Mouse (Mus musculus): ENCODE results near the gene Klc4. TPM values are rescaled to one million over a fixed set of nuclear protein-coding genes. Genes with fewer than 3 reads are reported as not detected.

Gene Klc4
- total and polyA plus RNA-seq, 2 experiments from 2014 or later, result 23.0 to 32.1 TPM

DNA sequence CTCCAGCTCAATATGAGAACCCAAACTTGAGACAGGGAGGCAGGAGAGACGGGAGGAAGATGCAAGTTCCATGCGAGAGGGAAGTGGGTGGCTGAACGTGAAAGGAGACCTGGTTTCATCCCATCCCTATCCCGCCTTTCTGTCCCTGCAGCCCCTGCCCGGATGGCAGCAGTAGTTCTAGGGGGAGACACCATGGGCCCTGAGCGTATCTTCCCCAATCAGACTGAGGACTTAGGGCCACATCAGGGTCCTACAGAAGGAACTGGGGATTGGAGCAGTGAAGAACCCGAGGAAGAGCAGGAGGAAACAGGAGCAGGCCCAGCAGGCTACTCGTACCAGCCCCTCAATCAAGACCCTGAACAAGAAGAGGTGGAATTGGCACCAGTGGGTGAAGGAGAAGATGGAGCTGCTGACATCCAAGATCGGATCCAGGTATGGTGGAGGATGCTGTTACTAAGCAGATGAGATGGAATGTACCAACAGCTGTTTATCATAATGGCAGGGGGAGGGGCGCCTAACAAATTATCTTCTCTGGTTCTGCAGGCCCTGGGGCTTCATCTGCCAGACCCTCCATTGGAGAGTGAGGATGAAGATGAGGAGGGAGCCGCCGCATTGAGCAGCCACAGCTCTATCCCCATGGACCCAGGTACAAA is 35.8 kb upstream of the Klc4 start:
- Histone ChIP-seq H3K27me3 (ENCODE audit: insufficient read depth, low read length) (no peaks in the 10 kb centered on the region), H3K36me3 (ENCODE audit: insufficient read depth, low read length) (peaks cover 47% of the 10 kb centered on the region), H3K27ac (peak overlapping the region; percentile 80), H3K4me2 (ENCODE audit: low read depth, low read length) (peak overlapping the region; percentile 86), H3K9ac (replicated peaks; ENCODE audit: low read length) (peak overlapping the region; percentile 68), H3K4me3 (ENCODE audit: low read length) (peak overlapping the region; percentile 82), H3K9me3 (ENCODE audit: low read length) (no peaks in the 10 kb centered on the region), H3K4me1 (ENCODE audit: insufficient read depth, low read length) (peaks cover 9% of the 10 kb centered on the region; the same call in 1 of the 2 replicates)
- WGBS, result 23% methylated on average over 12 of the region's 12 CpGs
- DNase-seq (ENCODE audit: low spot score) (no peak), ATAC-seq (no peak)
- no peak for TF ChIP-seq CTCF (IDR thresholded peaks at IDR 0.05; ENCODE audit: low read depth)

GRCm38 (mm10) chr17:46680760-46681373 is 35.0 kb upstream of the Klc4 start, which contains the start of gene Klhdc3:
Klhdc3 (minus strand) TSS chr17:46680914.
- H3K4me3 ChIP-seq (ENCODE audit: low read length), result peak within 1 kb of the TSS; percentile 82
- WGBS, result under 1% methylated on average over 49 of the region's 49 CpGs
- DNase-seq (ENCODE audit: low spot score) (peak; percentile 99), ATAC-seq (peak; percentile 98)
- peak within 1 kb of the TSS; percentile 93 for H3K27ac ChIP-seq
- H3K36me3 ChIP-seq (ENCODE audit: insufficient read depth, low read length), result peaks cover 48% of the 10 kb centered on the region
- H3K9me3 ChIP-seq (ENCODE audit: low read length), result no peaks in the 10 kb centered on the region
- no peaks in the 10 kb centered on the region for H3K27me3 ChIP-seq (ENCODE audit: insufficient read depth, low read length)
- H3K9ac ChIP-seq (replicated peaks; ENCODE audit: low read length), result peak within 1 kb of the TSS; percentile 75
- peaks cover 9% of the 10 kb centered on the region; the same call in 1 of the 2 replicates for H3K4me1 ChIP-seq (ENCODE audit: insufficient read depth, low read length)
- peak within 1 kb of the TSS; percentile 86 for H3K4me2 ChIP-seq (ENCODE audit: low read depth, low read length)
- peak; percentile 42 for TF ChIP-seq CTCF (IDR thresholded peaks at IDR 0.05; ENCODE audit: low read depth)

DNA sequence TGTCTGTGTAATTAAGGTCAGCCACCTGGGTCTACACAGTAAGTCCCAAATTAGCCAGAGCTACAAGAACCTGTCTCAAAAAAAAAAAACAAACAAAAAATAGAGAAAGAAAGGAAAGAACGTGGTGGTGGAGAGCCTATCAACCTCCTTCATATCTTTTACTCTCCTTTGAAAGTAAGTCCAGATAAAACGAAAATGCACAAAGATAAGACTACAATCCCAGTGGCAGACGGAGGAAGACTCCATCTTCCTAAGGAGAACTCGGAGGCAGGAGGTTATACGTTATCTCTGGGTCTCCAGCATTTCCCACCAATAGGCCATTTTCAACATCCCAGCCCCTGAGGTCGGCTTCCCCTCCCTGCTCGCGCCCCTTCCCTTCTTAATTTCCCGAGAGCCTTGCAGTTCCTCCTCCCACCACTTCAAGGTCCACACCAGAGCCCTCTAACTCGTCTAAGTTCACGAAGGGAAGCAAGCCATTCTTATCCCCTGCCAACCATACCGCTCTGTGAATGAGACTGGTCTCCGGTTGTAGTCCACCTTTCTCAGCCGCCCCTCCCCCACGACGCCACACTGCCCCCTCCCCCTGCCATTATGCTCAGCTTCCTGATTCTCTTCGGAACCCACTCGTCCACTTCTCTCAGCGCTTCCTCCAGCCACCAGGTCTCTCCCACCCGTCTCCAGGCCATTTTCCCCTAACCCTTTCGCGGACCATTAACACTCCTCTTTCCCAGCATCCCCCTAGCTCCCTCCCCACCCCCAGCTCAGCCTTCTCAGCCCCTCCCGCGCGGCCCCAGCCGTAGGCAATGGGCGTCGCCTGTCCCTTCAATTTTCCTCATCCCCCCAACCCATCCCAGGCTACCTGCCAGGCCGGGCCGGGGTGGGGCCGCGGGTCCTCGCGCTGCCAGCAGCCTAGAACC is 34.3 kb upstream of the Klc4 start:
- peak overlapping the region; percentile 82 for H3K4me3 ChIP-seq (ENCODE audit: low read length)
- peak; percentile 60 for TF ChIP-seq CTCF (IDR thresholded peaks at IDR 0.05; ENCODE audit: low read depth)
- H3K9ac ChIP-seq (replicated peaks; ENCODE audit: low read length), result peak overlapping the region; percentile 75
- H3K4me2 ChIP-seq (ENCODE audit: low read depth, low read length), result peak overlapping the region; percentile 66
- peak overlapping the region; percentile 93 for H3K27ac ChIP-seq
- H3K36me3 ChIP-seq (ENCODE audit: insufficient read depth, low read length), result peaks cover 43% of the 10 kb centered on the region
- peaks cover 9% of the 10 kb centered on the region; the same call in 1 of the 2 replicates for H3K4me1 ChIP-seq (ENCODE audit: insufficient read depth, low read length)
- DNase-seq (ENCODE audit: low spot score), result peak; percentile 68
- WGBS, result 1% methylated on average over 34 of the region's 34 CpGs
- peak; percentile 8 for ATAC-seq
- no peaks in the 10 kb centered on the region for H3K27me3 ChIP-seq (ENCODE audit: insufficient read depth, low read length)
- no peaks in the 10 kb centered on the region for H3K9me3 ChIP-seq (ENCODE audit: low read length)

DNA sequence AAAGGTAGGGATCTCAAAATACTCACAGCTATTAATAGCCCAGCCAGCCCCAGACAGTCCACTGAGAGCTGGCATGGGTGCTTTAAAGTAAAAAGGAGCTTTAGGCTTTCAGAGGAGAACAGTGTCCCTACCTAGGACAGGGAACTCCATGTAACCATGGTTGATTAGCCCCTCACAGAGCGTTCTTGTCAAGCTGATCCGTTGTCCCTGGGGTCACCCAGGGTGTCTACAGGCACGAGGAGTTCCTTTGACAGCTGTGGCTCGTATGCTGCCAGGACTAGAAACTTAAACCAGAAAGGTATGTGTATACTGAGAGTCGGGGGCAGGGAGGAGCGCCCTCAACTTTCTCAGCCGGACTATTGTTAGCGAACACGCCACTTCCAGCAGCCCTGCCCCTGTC is 33.1 kb upstream of the Klc4 start:
- H3K4me2 ChIP-seq (ENCODE audit: low read depth, low read length), result peak overlapping the region; percentile 66
- 0 out of 2 replicates have a peak overlapping the region, but pooled peaks have one; percentile 82 for H3K4me3 ChIP-seq (ENCODE audit: low read length)
- H3K36me3 ChIP-seq (ENCODE audit: insufficient read depth, low read length), result peaks cover 37% of the 10 kb centered on the region
- H3K9ac ChIP-seq (replicated peaks; ENCODE audit: low read length), result peak overlapping the region; percentile 75; the same call in 1 of the 2 replicates
- no peak overlapping the region for H3K27ac ChIP-seq
- no peaks in the 10 kb centered on the region for H3K9me3 ChIP-seq (ENCODE audit: low read length)
- no peaks in the 10 kb centered on the region for H3K27me3 ChIP-seq (ENCODE audit: insufficient read depth, low read length)
- peaks cover 9% of the 10 kb centered on the region; the same call in 1 of the 2 replicates for H3K4me1 ChIP-seq (ENCODE audit: insufficient read depth, low read length)
- DNase-seq (ENCODE audit: low spot score), result no peak
- 64% methylated on average over 9 of the region's 9 CpGs for WGBS
- no peak for TF ChIP-seq CTCF (IDR thresholded peaks at IDR 0.05; ENCODE audit: low read depth)
- ATAC-seq, result no peak

GRCm38 (mm10) chr17:46678416-46678815 is 32.6 kb upstream of the Klc4 start, which contains the start of gene Mea1:
Mea1 (plus strand) TSS chr17:46678793.
- Histone ChIP-seq H3K9ac (replicated peaks; ENCODE audit: low read length) (peak within 1 kb of the TSS; percentile 75), H3K27me3 (ENCODE audit: insufficient read depth, low read length) (no peaks in the 10 kb centered on the region), H3K36me3 (ENCODE audit: insufficient read depth, low read length) (peaks cover 32% of the 10 kb centered on the region), H3K9me3 (ENCODE audit: low read length) (no peaks in the 10 kb centered on the region), H3K4me3 (ENCODE audit: low read length) (peak within 1 kb of the TSS; percentile 82), H3K4me2 (ENCODE audit: low read depth, low read length) (peak within 1 kb of the TSS; percentile 66), H3K4me1 (ENCODE audit: insufficient read depth, low read length) (peaks cover 11% of the 10 kb centered on the region; the same call in 1 of the 2 replicates), H3K27ac (0 out of 2 replicates have a peak within 1 kb of the TSS, but pooled peaks have one; percentile 41)
- no peak for ATAC-seq
- no peak for DNase-seq (ENCODE audit: low spot score)
- TF ChIP-seq CTCF (IDR thresholded peaks at IDR 0.05; ENCODE audit: low read depth), result no peak
- 91% methylated on average over 8 of the region's 9 CpGs for WGBS

Data from hindbrain, postnatal 0 days (tissue).